Mouse (Mus musculus) MEL (cell line): Measurements from ENCODE around the gene Snapin. TPM values are rescaled to one million over a fixed set of nuclear protein-coding genes. Genes with fewer than 3 reads are reported as not detected.

ENCODE experiments used
- DNase-seq: peaks from one replicate; pipeline ENCODE4 v3.0.0; 2011; ENCODE audit warnings: low read depth, low spot score
- H3K27ac ChIP-seq: 2 replicates; pipeline ENCODE4 v1.5.1; 2012; ENCODE audit warnings: low read depth, mild to moderate bottlenecking, control low read depth, low read length, moderate library complexity; ENCODE audit not compliant: control insufficient read depth
- H3K27me3 ChIP-seq, 2 experiments: fragments of 150-350 bp in 1 of 2; sonication (generic) in 1 of 2; 2 replicates each; pipeline ENCODE4 v1.6.1; 2012; ENCODE audit warnings: low read length in 2 of 2, mild to moderate bottlenecking in 2 of 2, improper control_type of control experiment in 1 of 2, moderate library complexity in 1 of 2; ENCODE audit not compliant: insufficient read depth in 2 of 2, control insufficient read depth in 1 of 2
- H3K36me3 ChIP-seq, 2 experiments: 2 replicates each; pipeline ENCODE4 v1.6.1; 2012 to 2014; ENCODE audit warnings: low read length in 2 of 2, improper control_type of control experiment in 1 of 2, inconsistent platforms in 1 of 2, mild to moderate bottlenecking in 1 of 2; ENCODE audit not compliant: insufficient read depth in 2 of 2, control insufficient read depth in 1 of 2
- H3K4me1 ChIP-seq, 2 experiments: fragments of 150-350 bp in 1 of 2; sonication (generic) in 1 of 2; 2 replicates each; pipeline ENCODE4 v1.6.1; 2012; ENCODE audit warnings: low read length in 2 of 2, improper control_type of control experiment in 1 of 2, mild to moderate bottlenecking in 1 of 2; ENCODE audit not compliant: insufficient read depth in 2 of 2, control insufficient read depth in 1 of 2
- H3K4me3 ChIP-seq, 2 experiments: fragments of 150-350 bp in 1 of 2; sonication (generic) in 1 of 2; 2 replicates each; pipeline ENCODE4 v1.5.1; 2012; ENCODE audit warnings: low read depth in 2 of 2, low read length in 2 of 2, mild to moderate bottlenecking in 2 of 2, moderate library complexity in 2 of 2, control low read depth in 1 of 2, improper control_type of control experiment in 1 of 2; ENCODE audit not compliant: control insufficient read depth in 1 of 2, insufficient read depth in 1 of 2
- H3K79me2 ChIP-seq: 2 replicates; pipeline ENCODE4 v1.6.1; 2012; ENCODE audit warnings: mild to moderate bottlenecking, low read length, moderate library complexity; ENCODE audit not compliant: control insufficient read depth, poor library complexity, insufficient read depth
- H3K9ac ChIP-seq: 2 replicates; pipeline ENCODE4 v1.6.1; 2012; ENCODE audit warnings: low read depth, mild to moderate bottlenecking, control low read depth, low read length, moderate library complexity; ENCODE audit not compliant: control insufficient read depth, poor library complexity, severe bottlenecking
- H3K9me3 ChIP-seq: fragments of 150-350 bp; sonication (generic); replicated peaks from 2 replicates; pipeline ENCODE4 v1.6.1; 2012; ENCODE audit warnings: mild to moderate bottlenecking, low read length, improper control_type of control experiment, moderate library complexity; ENCODE audit not compliant: insufficient read depth
- BHLHE40 ChIP-seq: IDR thresholded peaks from 2 replicates; pipeline ENCODE4 v1.6.1; 2012; ENCODE audit warnings: low read depth, mild to moderate bottlenecking, inconsistent platforms, low read length, improper control_type of control experiment, borderline replicate concordance
- CHD2 ChIP-seq: IDR thresholded peaks from 2 replicates; pipeline ENCODE4 v1.6.1; 2011; ENCODE audit warnings: low read length, improper control_type of control experiment
- CTCF ChIP-seq, 3 experiments: IDR thresholded peaks in 2 of 3; conservative IDR thresholded peaks in 1 of 3; 2 replicates each; pipeline ENCODE4 v1.5.1; 2011 to 2012; ENCODE audit warnings: low read length in 3 of 3, low read depth in 2 of 3, mild to moderate bottlenecking in 2 of 3, improper control_type of control experiment in 1 of 3, inconsistent platforms in 1 of 3, mixed read lengths in 1 of 3, moderate library complexity in 1 of 3; ENCODE audit not compliant: control insufficient read depth in 1 of 3, insufficient read depth in 1 of 3, poor library complexity in 1 of 3, severe bottlenecking in 1 of 3
- EP300 ChIP-seq, 2 experiments: IDR thresholded peaks; 2 replicates each; pipeline ENCODE4 v1.6.1; 2011; ENCODE audit warnings: improper control_type of control experiment in 2 of 2, low read length in 2 of 2, low read depth in 1 of 2, mild to moderate bottlenecking in 1 of 2
- ETS1 ChIP-seq: IDR thresholded peaks from 2 replicates; pipeline ENCODE4 v1.6.1; 2012; ENCODE audit warnings: low read depth, mild to moderate bottlenecking, inconsistent platforms, low read length, improper control_type of control experiment, moderate library complexity
- GABPA ChIP-seq: IDR thresholded peaks from 2 replicates; pipeline ENCODE4 v1.6.1; 2012; ENCODE audit warnings: low read depth, mild to moderate bottlenecking, inconsistent platforms, low read length, improper control_type of control experiment, moderate library complexity
- MAZ ChIP-seq: IDR thresholded peaks from 2 replicates; pipeline ENCODE4 v1.6.1; 2012; ENCODE audit warnings: low read depth, mild to moderate bottlenecking, inconsistent platforms, low read length, improper control_type of control experiment
- MEF2A ChIP-seq: IDR thresholded peaks from 2 replicates; pipeline ENCODE4 v1.6.1; 2014; ENCODE audit warnings: low read depth, mild to moderate bottlenecking, inconsistent platforms, low read length, improper control_type of control experiment; ENCODE audit not compliant: poor library complexity, insufficient replicate concordance, severe bottlenecking; ENCODE audit errors: extremely low read depth
- MXI1 ChIP-seq: IDR thresholded peaks from 2 replicates; pipeline ENCODE4 v1.6.1; 2011; ENCODE audit warnings: mild to moderate bottlenecking, low read depth, low read length, improper control_type of control experiment
- NELFE ChIP-seq: IDR thresholded peaks from 2 replicates; pipeline ENCODE4 v1.6.1; 2011; ENCODE audit warnings: low read depth, low read length, improper control_type of control experiment
- NRF1 ChIP-seq: IDR thresholded peaks from 2 replicates; pipeline ENCODE4 v1.6.1; 2014; ENCODE audit warnings: low read depth, mild to moderate bottlenecking, inconsistent platforms, low read length, improper control_type of control experiment, moderate library complexity; ENCODE audit not compliant: poor library complexity, insufficient read depth, severe bottlenecking
- POLR2AphosphoS2 ChIP-seq: IDR thresholded peaks from 2 replicates; pipeline ENCODE4 v1.6.1; 2011; ENCODE audit warnings: low read length, improper control_type of control experiment
- POLR2AphosphoS5 ChIP-seq: IDR thresholded peaks from 2 replicates; pipeline ENCODE4 v1.6.1; 2012; ENCODE audit warnings: low read depth, borderline replicate concordance, mild to moderate bottlenecking, inconsistent platforms, low read length, moderate library complexity, mixed read lengths
- RCOR1 ChIP-seq: IDR thresholded peaks from 2 replicates; pipeline ENCODE4 v1.6.1; 2012; ENCODE audit warnings: low read depth, mild to moderate bottlenecking, inconsistent platforms, low read length, improper control_type of control experiment
- TBP ChIP-seq: IDR thresholded peaks from 2 replicates; pipeline ENCODE4 v1.8.0; 2011; ENCODE audit warnings: low read depth, low read length, improper control_type of control experiment
- TCF12 ChIP-seq: IDR thresholded peaks from 2 replicates; pipeline ENCODE4 v1.6.1; 2014; ENCODE audit warnings: low read depth, mild to moderate bottlenecking, inconsistent platforms, low read length, improper control_type of control experiment, moderate library complexity
- UBTF ChIP-seq: IDR thresholded peaks from 2 replicates; pipeline ENCODE4 v1.6.1; 2012; ENCODE audit warnings: low read depth, mild to moderate bottlenecking, inconsistent platforms, low read length, improper control_type of control experiment, moderate library complexity, borderline replicate concordance; ENCODE audit not compliant: insufficient read depth
- USF1 ChIP-seq: IDR thresholded peaks from 2 replicates; pipeline ENCODE4 v1.6.1; 2014; ENCODE audit warnings: low read depth, mild to moderate bottlenecking, inconsistent platforms, low read length, improper control_type of control experiment, moderate library complexity
- USF2 ChIP-seq, 2 experiments: IDR thresholded peaks; 2 replicates each; pipeline ENCODE4 v1.6.1; 2011 to 2012; ENCODE audit warnings: improper control_type of control experiment in 2 of 2, low read length in 2 of 2, borderline replicate concordance in 1 of 2, inconsistent platforms in 1 of 2, low read depth in 1 of 2, mild to moderate bottlenecking in 1 of 2; ENCODE audit not compliant: insufficient read depth in 1 of 2
- ZC3H11A ChIP-seq: IDR thresholded peaks from 2 replicates; pipeline ENCODE4 v1.6.1; 2012; ENCODE audit warnings: low read depth, mild to moderate bottlenecking, inconsistent platforms, low read length, improper control_type of control experiment
- ZMIZ1 ChIP-seq: IDR thresholded peaks from 2 replicates; pipeline ENCODE4 v1.6.1; 2012; ENCODE audit warnings: low read depth, mild to moderate bottlenecking, inconsistent platforms, low read length, improper control_type of control experiment, moderate library complexity
- polyA plus RNA-seq, 2 experiments: library from polyadenylated mRNA; stranded (reverse) in 1 of 2; unstranded in 1 of 2; fragments of >175 nt in 1 of 2; fragments of >200 nt in 1 of 2; gene quantifications; 2 replicates each; pipeline versions ENCODE4 v1.2.1 to v1.2.4; 2012; ENCODE audit warnings: low replicate concordance in 2 of 2, low read depth in 1 of 2; ENCODE audit not compliant: insufficient read length in 2 of 2, insufficient read depth in 1 of 2, missing spikeins in 1 of 2
- total RNA-seq: library from RNA; depleted of rRNA; stranded (reverse); fragments of 300-350 nt; gene quantifications from 2 replicates; pipeline ENCODE4 v1.2.3, GENCODE M21; 2012

Snapin gene
- total and polyA plus RNA-seq, 3 experiments, result 24.5 to 46.8 TPM; not detected in 1

- TF ChIP-seq GABPA, result no peak
- no peak for TF ChIP-seq ZMIZ1
- no peak for TF ChIP-seq BHLHE40
- TF ChIP-seq MXI1, result peak; percentile 87
- peak; percentile 67 for TF ChIP-seq ETS1
- no peak for TF ChIP-seq MEF2A
- no peak for TF ChIP-seq USF1
- TF ChIP-seq EP300 (IDR thresholded peaks at IDR 0.05; ENCODE audit: low read depth in 1 of 2, low read length in 2 of 2), result no peak
- no peak for TF ChIP-seq UBTF
- TF ChIP-seq USF2 (IDR thresholded peaks at IDR 0.05; ENCODE audit: borderline replicate concordance in 1 of 2, insufficient read depth in 1 of 2, low read depth in 1 of 2, low read length in 2 of 2), result no peak
- TF ChIP-seq NRF1, result no peak
- no peak for TF ChIP-seq MAZ
- peak; percentile 7; the same call in 1 of the 2 replicates for TF ChIP-seq TBP
- 0 out of 2 replicates have a peak, but pooled peaks have one; percentile 6 for TF ChIP-seq RCOR1
- peak in 2 of 3 experiments; percentile 53 to 79 for TF ChIP-seq CTCF (IDR thresholded peaks at IDR 0.05 in 2 of 3, conservative IDR thresholded peaks at IDR 0.05 in 1 of 3; ENCODE audit: control insufficient read depth in 1 of 3, insufficient read depth in 1 of 3, low read depth in 2 of 3, low read length in 3 of 3, poor library complexity in 1 of 3, severe bottlenecking in 1 of 3)
- no peak for TF ChIP-seq POLR2AphosphoS5
- TF ChIP-seq ZC3H11A, result 0 out of 2 replicates have a peak, but pooled peaks have one; percentile 15
- no peak for TF ChIP-seq CHD2
- no peak for TF ChIP-seq TCF12
- no peak for TF ChIP-seq NELFE
Measured at GRCm38 (mm10) chr3:90491350-90491749, 517 bp upstream of the Snapin start (continued).

- TF ChIP-seq MXI1 (no peak), TBP (no peak), USF1 (no peak), POLR2AphosphoS2 (peak; percentile 35), MEF2A (no peak)
- Histone ChIP-seq H3K36me3 (peaks cover 11 to 23% of the 10 kb centered on the region in 2 experiments), H3K27me3 (no peaks in the 10 kb centered on the region), H3K27ac (no peak overlapping the region), H3K9ac (no peak overlapping the region), H3K4me1 (peaks cover 3 to 11% of the 10 kb centered on the region in 2 experiments; a peak in 2 of 4 replicates), H3K9me3 (no peaks in the 10 kb centered on the region), H3K4me3 (no peak overlapping the region), H3K79me2 (peaks cover 4% of the 10 kb centered on the region)
- DNase-seq, result no peak
Measured at GRCm38 (mm10) chr3:90488576-90488975, 2.3 kb downstream of the Snapin start.
